Mouse (Mus musculus): ENCODE data around the gene Prpsap2. TPM values are rescaled to one million over a fixed set of nuclear protein-coding genes. Genes with fewer than 3 reads are reported as not detected.

Prpsap2 gene
- polyA plus RNA-seq, 1 experiment from 2014 or later = 26.3 TPM

GRCm38 (mm10) chr11:61705581-61705980 is 56.3 kb downstream of the Prpsap2 start:
- H3K36me3 ChIP-seq (ENCODE audit: control insufficient read depth, insufficient read depth, low read length) = no peaks in the 10 kb centered on the region
- H3K9me3 ChIP-seq (ENCODE audit: control insufficient read depth, low read length) = no peaks in the 10 kb centered on the region
- WGBS = 91% methylated on average over 2 of the region's 2 CpGs
- no peaks in the 10 kb centered on the region for H3K4me1 ChIP-seq (ENCODE audit: control insufficient read depth, insufficient read depth, low read length)
- no peak overlapping the region for H3K9ac ChIP-seq (ENCODE audit: low read depth, low read length)
- ATAC-seq = no peak
- no peaks in the 10 kb centered on the region for H3K27me3 ChIP-seq (replicated peaks; ENCODE audit: control insufficient read depth, insufficient read depth, low read length)
- H3K4me2 ChIP-seq (ENCODE audit: low read depth, low read length) = no peak overlapping the region
- H3K27ac ChIP-seq (ENCODE audit: low read length) = no peak overlapping the region
- H3K4me3 ChIP-seq (ENCODE audit: low read length) = no peak overlapping the region

DNA sequence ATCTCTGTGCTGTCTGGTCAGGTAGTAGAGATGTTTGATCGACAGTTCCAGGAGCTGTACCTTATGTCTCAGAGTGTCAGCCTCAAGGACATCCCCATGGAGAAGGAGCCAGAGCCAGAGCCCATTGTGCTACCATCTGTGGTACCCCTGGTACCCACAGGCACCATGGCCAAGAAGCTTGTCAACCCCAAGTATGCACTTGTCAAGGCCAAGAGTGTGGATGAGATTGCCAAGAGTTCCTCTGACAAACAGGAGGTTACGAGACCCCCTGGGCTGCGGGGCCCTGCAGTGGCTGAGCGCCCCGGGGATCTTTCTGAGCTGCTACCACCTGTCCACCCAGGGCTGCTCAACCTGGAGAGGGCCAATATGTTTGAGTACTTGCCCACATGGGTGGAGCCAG is 59.4 kb downstream of the Prpsap2 start:
- ATAC-seq = no peak
- Histone ChIP-seq H3K4me2 (ENCODE audit: low read depth, low read length) (no peak overlapping the region), H3K36me3 (ENCODE audit: control insufficient read depth, insufficient read depth, low read length) (no peaks in the 10 kb centered on the region), H3K9me3 (ENCODE audit: control insufficient read depth, low read length) (no peaks in the 10 kb centered on the region), H3K4me1 (ENCODE audit: control insufficient read depth, insufficient read depth, low read length) (peaks cover 9% of the 10 kb centered on the region), H3K9ac (ENCODE audit: low read depth, low read length) (no peak overlapping the region), H3K4me3 (ENCODE audit: low read length) (no peak overlapping the region), H3K27ac (ENCODE audit: low read length) (no peak overlapping the region), H3K27me3 (replicated peaks; ENCODE audit: control insufficient read depth, insufficient read depth, low read length) (no peaks in the 10 kb centered on the region)
- 93% methylated on average over 5 of the region's 5 CpGs for WGBS

DNA sequence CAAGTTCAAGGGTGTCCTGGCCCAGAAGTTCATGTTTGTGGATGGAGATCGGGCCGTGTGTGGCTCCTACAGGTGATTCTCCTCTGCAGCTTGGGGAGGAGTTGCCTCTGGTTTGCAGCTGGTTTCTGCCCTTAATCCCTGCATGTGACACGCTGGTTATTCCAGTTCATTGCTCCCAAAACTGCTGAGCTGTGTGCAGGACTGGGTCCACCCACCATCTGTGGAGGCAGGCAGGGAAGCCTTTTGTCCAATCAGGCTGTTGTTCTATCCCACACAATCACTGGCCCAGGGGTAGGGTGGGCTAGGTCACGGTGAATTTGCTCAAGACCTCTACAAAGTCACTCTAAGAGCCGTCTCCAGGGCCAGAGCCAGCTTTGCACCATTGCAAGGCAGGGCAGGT is 60.2 kb downstream of the Prpsap2 start:
- no peaks in the 10 kb centered on the region for H3K9me3 ChIP-seq (ENCODE audit: control insufficient read depth, low read length)
- H3K4me2 ChIP-seq (ENCODE audit: low read depth, low read length) = no peak overlapping the region
- H3K4me1 ChIP-seq (ENCODE audit: control insufficient read depth, insufficient read depth, low read length) = peaks cover 9% of the 10 kb centered on the region
- no peak overlapping the region for H3K4me3 ChIP-seq (ENCODE audit: low read length)
- H3K27ac ChIP-seq (ENCODE audit: low read length) = no peak overlapping the region
- H3K9ac ChIP-seq (ENCODE audit: low read depth, low read length) = no peak overlapping the region
- 86% methylated on average over 5 of the region's 5 CpGs for WGBS
- ATAC-seq = no peak
- H3K27me3 ChIP-seq (replicated peaks; ENCODE audit: control insufficient read depth, insufficient read depth, low read length) = no peaks in the 10 kb centered on the region
- no peaks in the 10 kb centered on the region for H3K36me3 ChIP-seq (ENCODE audit: control insufficient read depth, insufficient read depth, low read length)

GRCm38 (mm10) chr11:61699933-61700332 is 62.0 kb downstream of the Prpsap2 start:
- 45% methylated on average over 4 of the region's 4 CpGs for WGBS
- H3K27me3 ChIP-seq (replicated peaks; ENCODE audit: control insufficient read depth, insufficient read depth, low read length) = no peaks in the 10 kb centered on the region
- no peak overlapping the region for H3K4me2 ChIP-seq (ENCODE audit: low read depth, low read length)
- H3K4me3 ChIP-seq (ENCODE audit: low read length) = no peak overlapping the region
- ATAC-seq = peak; percentile 90
- H3K36me3 ChIP-seq (ENCODE audit: control insufficient read depth, insufficient read depth, low read length) = no peaks in the 10 kb centered on the region
- peaks cover 9% of the 10 kb centered on the region for H3K4me1 ChIP-seq (ENCODE audit: control insufficient read depth, insufficient read depth, low read length)
- H3K27ac ChIP-seq (ENCODE audit: low read length) = peak overlapping the region; percentile 85
- H3K9me3 ChIP-seq (ENCODE audit: control insufficient read depth, low read length) = no peaks in the 10 kb centered on the region
- H3K9ac ChIP-seq (ENCODE audit: low read depth, low read length) = peak overlapping the region; percentile 43; the same call in 1 of the 2 replicates

DNA sequence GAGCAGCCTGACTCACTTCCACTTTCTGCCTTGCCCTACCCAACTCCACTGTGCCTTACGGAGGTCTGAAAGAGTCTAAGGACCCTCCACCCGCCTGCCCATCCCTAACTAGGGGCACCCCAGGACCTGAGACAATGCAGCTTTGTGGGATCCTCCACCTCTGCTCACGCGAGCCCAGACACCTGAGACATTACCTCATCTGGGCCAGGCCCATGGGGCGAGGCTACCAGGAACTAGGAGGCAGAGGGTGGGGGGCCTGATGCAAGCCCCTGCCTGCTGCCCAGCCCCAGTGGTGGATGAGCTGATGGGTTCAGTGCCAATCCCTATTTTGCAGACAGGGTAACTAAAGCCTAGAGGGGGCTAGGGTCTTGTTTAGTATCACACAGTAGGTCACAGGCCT is 62.4 kb downstream of the Prpsap2 start:
- H3K36me3 ChIP-seq (ENCODE audit: control insufficient read depth, insufficient read depth, low read length) = no peaks in the 10 kb centered on the region
- H3K4me1 ChIP-seq (ENCODE audit: control insufficient read depth, insufficient read depth, low read length) = peaks cover 9% of the 10 kb centered on the region
- H3K9me3 ChIP-seq (ENCODE audit: control insufficient read depth, low read length) = no peaks in the 10 kb centered on the region
- no peaks in the 10 kb centered on the region for H3K27me3 ChIP-seq (replicated peaks; ENCODE audit: control insufficient read depth, insufficient read depth, low read length)
- H3K4me2 ChIP-seq (ENCODE audit: low read depth, low read length) = no peak overlapping the region
- 80% methylated on average over 5 of the region's 5 CpGs for WGBS
- peak overlapping the region; percentile 43 for H3K9ac ChIP-seq (ENCODE audit: low read depth, low read length)
- no peak overlapping the region for H3K4me3 ChIP-seq (ENCODE audit: low read length)
- ATAC-seq = peak; percentile 74
- peak overlapping the region; percentile 85 for H3K27ac ChIP-seq (ENCODE audit: low read length)

GRCm38 (mm10) chr11:61698852-61699251 is 63.0 kb downstream of the Prpsap2 start:
- peak overlapping the region; percentile 43; the same call in 1 of the 2 replicates for H3K9ac ChIP-seq (ENCODE audit: low read depth, low read length)
- no peak overlapping the region for H3K4me2 ChIP-seq (ENCODE audit: low read depth, low read length)
- H3K4me3 ChIP-seq (ENCODE audit: low read length) = no peak overlapping the region
- no peaks in the 10 kb centered on the region for H3K9me3 ChIP-seq (ENCODE audit: control insufficient read depth, low read length)
- peaks cover 9% of the 10 kb centered on the region for H3K4me1 ChIP-seq (ENCODE audit: control insufficient read depth, insufficient read depth, low read length)
- H3K36me3 ChIP-seq (ENCODE audit: control insufficient read depth, insufficient read depth, low read length) = no peaks in the 10 kb centered on the region
- no peak for ATAC-seq
- peak overlapping the region; percentile 85; the same call in 1 of the 2 replicates for H3K27ac ChIP-seq (ENCODE audit: low read length)
- no peaks in the 10 kb centered on the region for H3K27me3 ChIP-seq (replicated peaks; ENCODE audit: control insufficient read depth, insufficient read depth, low read length)

DNA sequence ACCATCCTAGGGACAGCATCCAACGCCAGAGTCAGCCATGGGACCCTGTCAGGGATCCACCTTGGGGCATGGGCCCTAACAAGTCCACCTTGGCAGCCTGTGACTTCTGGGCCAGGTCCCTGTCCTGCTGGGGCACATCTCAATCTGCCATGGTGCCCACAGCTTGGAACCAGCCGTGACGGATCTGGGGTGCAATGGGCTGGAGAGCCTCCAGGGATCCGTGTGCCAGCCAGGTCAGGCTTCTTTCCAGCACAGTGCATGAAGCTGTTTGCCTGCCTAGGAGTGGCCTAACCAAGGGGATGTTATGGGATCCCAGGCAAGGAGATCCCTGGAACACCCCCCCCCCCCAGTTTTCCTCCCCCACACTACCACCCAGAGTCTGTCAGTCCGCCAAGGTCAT is 68.9 kb downstream of the Prpsap2 start:
- Histone ChIP-seq H3K36me3 (ENCODE audit: control insufficient read depth, insufficient read depth, low read length) (no peaks in the 10 kb centered on the region), H3K4me3 (ENCODE audit: low read length) (no peak overlapping the region), H3K9me3 (ENCODE audit: control insufficient read depth, low read length) (no peaks in the 10 kb centered on the region), H3K4me1 (ENCODE audit: control insufficient read depth, insufficient read depth, low read length) (no peaks in the 10 kb centered on the region), H3K4me2 (ENCODE audit: low read depth, low read length) (no peak overlapping the region), H3K27me3 (replicated peaks; ENCODE audit: control insufficient read depth, insufficient read depth, low read length) (no peaks in the 10 kb centered on the region), H3K27ac (ENCODE audit: low read length) (no peak overlapping the region), H3K9ac (ENCODE audit: low read depth, low read length) (no peak overlapping the region)
- ATAC-seq = no peak
- 88% methylated on average over 5 of the region's 5 CpGs for whole genome bisulfite sequencing

GRCm38 (mm10) chr11:61687595-61687994 is 74.3 kb downstream of the Prpsap2 start:
- 0 out of 2 replicates have a peak overlapping the region, but pooled peaks have one; percentile 14 for H3K9ac ChIP-seq (ENCODE audit: low read depth, low read length)
- H3K9me3 ChIP-seq (ENCODE audit: control insufficient read depth, low read length) = no peaks in the 10 kb centered on the region
- ATAC-seq = no peak
- no peak overlapping the region for H3K4me3 ChIP-seq (ENCODE audit: low read length)
- H3K4me1 ChIP-seq (ENCODE audit: control insufficient read depth, insufficient read depth, low read length) = peaks cover 20% of the 10 kb centered on the region
- no peak overlapping the region for H3K27ac ChIP-seq (ENCODE audit: low read length)
- no peaks in the 10 kb centered on the region for H3K36me3 ChIP-seq (ENCODE audit: control insufficient read depth, insufficient read depth, low read length)
- H3K27me3 ChIP-seq (replicated peaks; ENCODE audit: control insufficient read depth, insufficient read depth, low read length) = peaks cover 7% of the 10 kb centered on the region; the same call in 1 of the 2 replicates
- WGBS = 47% methylated on average over 2 of the region's 2 CpGs
- H3K4me2 ChIP-seq (ENCODE audit: low read depth, low read length) = no peak overlapping the region

DNA sequence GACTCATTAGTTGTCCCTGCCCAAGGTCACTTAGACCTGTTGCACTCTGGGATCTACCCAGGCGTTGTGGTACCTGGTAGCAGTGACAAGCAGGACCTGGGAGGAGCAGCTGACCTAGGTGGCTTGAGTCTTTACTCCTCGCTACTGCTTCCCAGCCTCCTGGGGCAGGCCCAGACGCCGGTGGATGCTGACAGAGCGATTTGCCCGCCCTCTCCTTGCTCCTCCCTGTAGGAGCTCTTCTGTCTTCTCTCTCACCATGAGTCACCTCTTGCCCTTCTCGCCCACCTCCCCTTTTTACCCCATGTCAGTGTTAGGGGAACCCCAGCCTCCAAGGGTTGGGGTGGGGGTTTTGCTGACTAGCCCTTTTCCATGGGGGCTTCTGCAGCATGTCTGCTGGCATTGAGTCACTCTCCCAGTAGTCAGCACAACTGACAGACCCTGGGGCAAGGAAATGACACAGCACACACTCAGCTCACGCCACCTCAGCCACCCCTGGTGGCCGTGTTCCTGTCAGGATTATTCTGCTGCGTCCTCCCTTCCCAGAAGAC is 74.9 kb downstream of the Prpsap2 start:
- Histone ChIP-seq H3K9me3 (ENCODE audit: control insufficient read depth, low read length) (no peaks in the 10 kb centered on the region), H3K36me3 (ENCODE audit: control insufficient read depth, insufficient read depth, low read length) (no peaks in the 10 kb centered on the region), H3K9ac (ENCODE audit: low read depth, low read length) (0 out of 2 replicates have a peak overlapping the region, but pooled peaks have one; percentile 24), H3K27ac (ENCODE audit: low read length) (peak overlapping the region; percentile 2; the same call in 1 of the 2 replicates), H3K27me3 (replicated peaks; ENCODE audit: control insufficient read depth, insufficient read depth, low read length) (peaks cover 7% of the 10 kb centered on the region; the same call in 1 of the 2 replicates), H3K4me2 (ENCODE audit: low read depth, low read length) (peak overlapping the region; percentile 76), H3K4me1 (ENCODE audit: control insufficient read depth, insufficient read depth, low read length) (peaks cover 20% of the 10 kb centered on the region), H3K4me3 (ENCODE audit: low read length) (no peak overlapping the region)
- ATAC-seq = no peak
- WGBS = 44% methylated on average over 10 of the region's 10 CpGs

- Histone ChIP-seq H3K4me1 (ENCODE audit: control insufficient read depth, insufficient read depth, low read length) (peaks cover 20% of the 10 kb centered on the region), H3K4me3 (ENCODE audit: low read length) (peak overlapping the region; percentile 56), H3K36me3 (ENCODE audit: control insufficient read depth, insufficient read depth, low read length) (no peaks in the 10 kb centered on the region), H3K27ac (ENCODE audit: low read length) (0 out of 2 replicates have a peak overlapping the region, but pooled peaks have one; percentile 21), H3K9me3 (ENCODE audit: control insufficient read depth, low read length) (no peaks in the 10 kb centered on the region), H3K27me3 (replicated peaks; ENCODE audit: control insufficient read depth, insufficient read depth, low read length) (peaks cover 7% of the 10 kb centered on the region; the same call in 1 of the 2 replicates), H3K4me2 (ENCODE audit: low read depth, low read length) (peak overlapping the region; percentile 76), H3K9ac (ENCODE audit: low read depth, low read length) (0 out of 2 replicates have a peak overlapping the region, but pooled peaks have one; percentile 73)
- 41% methylated on average over 2 of the region's 2 CpGs for WGBS
- no peak; the same call in 1 of the 2 replicates for ATAC-seq
Observed at GRCm38 (mm10) chr11:61686141-61686540, 75.7 kb downstream of the Prpsap2 start.
